Mouse (Mus musculus): Measurements from ENCODE around the gene 2900011O08Rik.
"Not testable (repeated sequence)": the region's sequence is repeated elsewhere in the genome, so short reads cannot be mapped to it uniquely, and the experiment has no call there.

The 2900011O08Rik gene

DNA sequence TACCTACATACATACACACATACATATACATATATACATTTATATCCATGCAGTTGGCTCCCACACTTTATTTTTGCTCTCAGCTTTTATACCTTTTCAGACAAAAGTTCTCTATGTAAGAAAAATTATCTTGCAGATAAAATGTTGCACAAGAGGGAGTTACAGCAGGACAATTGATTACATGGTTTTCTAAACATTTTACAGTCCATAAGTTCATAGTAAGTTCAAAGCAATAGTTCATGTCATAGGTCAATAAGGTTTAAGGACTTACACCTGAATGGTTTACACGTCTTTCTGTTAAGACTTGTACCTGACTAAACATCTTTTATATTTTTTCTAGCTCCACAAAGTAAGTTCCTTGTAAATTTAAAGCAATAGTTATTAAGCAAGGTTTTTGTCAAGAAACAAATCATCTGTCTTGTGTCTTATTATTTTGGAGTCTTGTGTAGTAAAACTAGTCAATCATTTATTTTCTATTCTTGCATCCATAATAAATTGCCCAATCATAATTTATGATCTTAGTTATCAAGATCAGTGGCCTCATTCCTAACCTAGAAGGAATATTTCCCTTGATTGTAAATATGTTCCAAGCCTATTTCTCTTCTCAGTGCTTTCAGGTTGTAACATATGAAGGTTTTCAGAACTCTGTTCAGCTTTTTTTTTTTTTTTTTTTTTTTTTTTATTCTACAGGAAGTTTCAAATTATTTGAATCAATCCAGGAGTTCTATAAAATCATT lies 72.9 kb downstream of the 2900011O08Rik start:
- DNase-seq (ENCODE audit: extremely low spot score, low read depth, low spot score), result no peak

DNA sequence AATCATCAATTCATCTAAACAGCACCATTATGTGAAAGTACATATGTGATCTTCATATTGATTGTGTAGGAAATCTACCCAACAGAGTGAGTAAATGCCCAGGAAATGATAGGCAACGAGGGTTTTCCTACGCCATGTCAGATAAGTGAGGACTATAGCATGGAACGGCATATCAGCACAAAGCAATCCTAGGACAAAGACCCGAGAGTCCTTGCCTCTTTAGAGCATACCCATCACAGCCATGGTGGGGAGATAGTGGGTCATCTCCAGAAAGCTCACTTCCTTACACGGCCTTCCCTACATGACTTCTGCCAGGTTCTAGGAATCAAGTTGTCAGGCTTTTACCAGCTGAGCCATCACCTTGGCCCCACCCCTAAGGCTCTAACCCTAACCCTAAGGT lies 73.5 kb downstream of the 2900011O08Rik start:
- DNase-seq (ENCODE audit: extremely low spot score, low read depth, low spot score), result no peak

DNA sequence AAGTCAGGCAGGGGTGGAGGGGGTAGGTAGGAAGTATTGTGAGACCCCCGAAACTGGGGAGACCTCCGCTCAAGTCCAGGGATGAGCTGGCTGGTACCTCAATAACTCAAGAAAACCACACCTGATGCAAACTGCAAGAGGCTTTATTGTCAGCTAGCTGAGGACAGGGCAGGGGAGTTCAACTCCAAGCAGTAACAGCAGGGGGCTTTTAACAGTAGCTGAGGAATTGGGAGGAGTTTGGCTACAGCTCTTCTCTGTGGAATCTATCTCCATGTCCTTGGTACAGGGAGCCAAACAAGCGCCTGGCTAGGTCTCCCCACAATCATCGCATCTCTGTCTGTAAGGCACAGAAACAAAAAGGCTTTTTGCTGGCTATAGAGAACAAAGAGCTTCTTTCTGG lies 80.2 kb downstream of the 2900011O08Rik start:
- DNase-seq (ENCODE audit: extremely low spot score, low read depth, low spot score), result not testable (repeated sequence)

DNA sequence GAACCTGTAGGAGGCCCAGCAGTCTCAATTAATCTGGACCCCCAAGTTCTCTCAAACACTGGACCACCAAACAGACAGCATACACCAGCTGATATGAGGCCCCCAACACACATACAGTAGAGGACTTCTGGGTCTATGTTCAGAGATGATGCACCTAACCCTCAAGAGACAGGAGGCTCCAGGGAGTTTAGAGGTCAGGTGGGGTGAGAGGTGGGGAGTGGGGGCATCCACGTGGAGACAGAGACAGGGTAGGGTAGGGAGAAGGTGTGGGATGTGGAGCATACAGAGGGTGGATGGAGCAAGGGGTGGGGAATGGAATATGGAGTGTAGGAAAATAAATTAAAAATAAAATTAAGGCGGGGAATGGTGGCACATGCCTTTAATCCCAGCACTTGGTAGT lies 82.3 kb downstream of the 2900011O08Rik start:
- DNase-seq (ENCODE audit: extremely low spot score, low read depth, low spot score), result not testable (repeated sequence)

DNA sequence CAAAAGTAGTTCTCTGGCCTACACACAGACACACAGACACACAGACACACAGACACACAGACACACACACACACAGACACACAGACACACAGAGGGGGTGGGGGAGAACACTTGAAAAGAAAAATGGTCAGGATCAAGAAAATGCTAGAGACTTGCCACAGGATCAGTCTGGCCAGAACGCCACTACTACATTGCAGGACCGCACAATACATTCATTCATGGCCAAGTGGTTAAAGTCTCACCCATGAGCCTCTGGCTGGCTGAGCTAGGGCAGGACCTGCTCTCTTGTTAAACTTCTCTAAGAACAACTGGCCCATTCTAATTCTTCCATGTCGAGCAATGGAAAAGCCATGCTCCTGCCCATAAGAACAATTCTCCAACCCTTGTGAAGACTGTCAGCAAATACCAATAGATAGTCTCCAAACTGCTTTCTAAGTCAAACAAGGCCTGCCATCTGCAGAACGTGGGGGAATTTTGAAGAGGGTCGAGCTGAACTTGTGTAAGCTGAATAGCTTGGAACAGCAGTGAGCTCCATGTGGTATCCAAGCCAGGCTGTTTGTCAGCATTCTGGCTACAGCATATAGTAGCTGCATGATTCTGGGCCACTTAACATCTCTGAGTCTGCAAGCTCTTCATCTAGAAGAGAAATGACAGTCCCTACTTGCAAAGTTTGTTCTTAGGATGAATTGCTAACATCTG lies 84.2 kb downstream of the 2900011O08Rik start:
- DNase-seq (ENCODE audit: extremely low spot score, low read depth, low spot score), result no peak

DNA sequence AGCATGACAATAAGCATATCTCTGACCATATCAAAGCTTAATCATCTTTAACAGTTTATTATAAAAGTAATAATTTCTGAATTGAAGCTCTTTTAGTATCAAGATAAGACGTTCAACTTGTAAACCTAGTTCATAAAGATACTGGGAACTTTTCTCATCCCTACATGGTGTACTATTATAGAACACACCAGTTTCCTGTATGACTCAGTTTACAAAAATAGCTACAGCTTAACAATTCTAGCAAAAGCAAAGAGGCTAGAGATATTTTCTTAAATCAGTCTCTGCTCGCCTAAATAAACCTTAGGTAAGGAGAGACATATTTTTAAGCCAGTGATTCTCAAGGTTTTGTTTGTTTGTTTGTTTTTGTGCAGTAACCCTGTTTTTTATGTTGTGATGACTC lies 96.5 kb downstream of the 2900011O08Rik start:
- no peak for DNase-seq (ENCODE audit: extremely low spot score, low read depth, low spot score)

DNA sequence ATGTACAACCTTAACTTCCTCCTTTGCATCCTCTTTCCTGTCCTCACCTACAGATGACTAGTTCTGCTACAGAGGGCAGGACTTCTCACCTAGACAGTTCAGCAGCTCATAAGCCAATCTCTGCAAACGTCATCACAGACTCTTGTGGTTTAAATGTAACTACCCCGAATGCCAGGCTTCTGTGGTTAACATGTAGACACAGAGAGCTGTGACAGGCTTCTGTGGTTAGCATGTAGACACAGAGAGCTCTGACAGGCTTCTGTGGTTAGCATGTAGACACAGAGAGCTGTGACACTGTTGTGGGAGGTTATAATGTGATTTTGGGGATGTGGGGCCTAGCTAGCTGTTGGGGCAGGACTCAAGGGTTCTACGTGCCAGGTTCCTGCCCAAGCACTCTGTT lies 101.8 kb downstream of the 2900011O08Rik start:
- DNase-seq (ENCODE audit: extremely low spot score, low read depth, low spot score), result no peak

DNA sequence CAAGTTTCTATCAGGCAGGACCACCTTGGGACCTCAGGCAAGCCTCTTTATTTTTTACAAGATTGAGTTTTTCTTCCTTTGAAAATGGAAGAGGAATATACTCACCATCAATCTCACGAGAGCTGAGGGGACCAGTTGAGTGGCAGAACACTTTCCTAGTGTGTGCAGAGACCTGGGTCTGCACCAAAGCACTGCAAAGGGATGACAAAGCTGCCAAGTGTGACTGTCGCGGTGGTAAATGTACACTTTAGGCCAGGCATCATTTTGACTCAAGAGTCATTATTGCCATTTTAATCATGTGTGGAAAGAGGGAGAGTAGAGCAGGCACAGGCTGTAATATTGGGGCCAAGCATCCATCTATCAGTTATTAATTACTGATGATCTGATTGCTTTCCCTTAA lies 102.9 kb downstream of the 2900011O08Rik start:
- no peak for DNase-seq (ENCODE audit: extremely low spot score, low read depth, low spot score)

DNA sequence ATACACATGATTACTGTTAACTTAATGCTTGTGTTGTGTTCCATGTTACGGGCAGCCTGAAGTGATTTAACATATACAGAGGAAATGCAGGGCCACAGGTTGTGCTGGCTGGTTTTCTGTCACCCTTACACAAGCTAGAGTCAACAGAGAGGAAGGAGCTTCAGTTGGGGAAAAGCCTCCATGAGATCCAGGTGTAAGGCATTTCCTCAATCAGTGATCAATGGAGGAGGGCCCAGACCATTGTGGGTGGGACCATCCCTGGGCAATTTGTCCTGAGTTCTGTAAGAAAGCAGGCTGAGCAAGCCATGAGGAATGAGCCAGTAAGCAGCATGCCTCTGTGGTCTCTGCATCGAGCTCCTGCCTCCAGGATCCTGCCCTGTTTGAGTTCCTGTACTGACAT lies 105.4 kb downstream of the 2900011O08Rik start:
- no peak for DNase-seq (ENCODE audit: extremely low spot score, low read depth, low spot score)

DNA sequence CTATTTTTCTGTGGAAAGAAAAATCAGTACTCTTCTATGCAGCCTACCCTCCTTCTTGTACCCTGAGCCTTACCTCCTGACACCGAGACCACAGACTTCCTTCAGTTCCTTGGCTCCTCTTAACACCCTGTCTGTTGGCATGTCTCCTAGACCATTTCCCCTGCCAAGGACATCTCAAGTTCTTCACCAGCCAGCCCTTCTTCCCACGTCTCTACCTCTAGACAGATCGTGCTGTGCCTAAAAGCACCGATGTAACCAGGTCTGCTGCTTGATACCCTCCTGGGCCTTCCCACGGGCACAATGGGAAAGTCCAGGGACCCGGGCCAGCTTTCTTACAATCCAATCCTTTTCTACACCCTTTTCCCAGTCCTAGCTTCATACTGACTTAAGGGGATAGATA lies 119.5 kb downstream of the 2900011O08Rik start:
- DNase-seq (ENCODE audit: extremely low spot score, low read depth, low spot score), result no peak

DNA sequence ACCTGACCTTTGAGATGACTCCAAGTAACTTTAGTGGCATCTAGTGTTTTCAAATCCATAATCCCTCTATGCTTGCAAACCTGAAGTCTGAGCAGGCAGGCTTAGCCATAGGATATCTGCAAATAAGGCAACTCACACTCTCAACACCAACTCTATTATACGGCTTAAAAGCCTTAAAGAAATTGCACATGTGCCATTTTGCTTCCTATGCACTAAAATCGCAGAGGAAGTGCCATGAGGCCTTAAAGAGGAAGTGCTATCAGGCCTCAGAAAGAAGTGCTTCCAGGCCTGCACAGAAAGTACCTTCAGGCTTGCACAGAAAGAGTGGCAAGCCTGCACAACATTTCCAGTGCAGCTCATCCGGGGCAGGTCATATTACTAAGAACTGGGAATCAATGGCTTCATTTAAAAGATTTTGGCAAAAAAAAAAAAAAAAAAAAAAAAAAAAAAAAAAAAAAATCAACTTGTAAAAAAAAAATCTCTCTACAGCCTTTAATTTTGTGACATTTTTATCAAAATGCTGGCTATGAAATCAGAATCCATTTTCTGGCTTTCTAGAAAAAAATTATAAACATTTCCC lies 123.3 kb downstream of the 2900011O08Rik start:
- no peak for DNase-seq (ENCODE audit: extremely low spot score, low read depth, low spot score)

DNA sequence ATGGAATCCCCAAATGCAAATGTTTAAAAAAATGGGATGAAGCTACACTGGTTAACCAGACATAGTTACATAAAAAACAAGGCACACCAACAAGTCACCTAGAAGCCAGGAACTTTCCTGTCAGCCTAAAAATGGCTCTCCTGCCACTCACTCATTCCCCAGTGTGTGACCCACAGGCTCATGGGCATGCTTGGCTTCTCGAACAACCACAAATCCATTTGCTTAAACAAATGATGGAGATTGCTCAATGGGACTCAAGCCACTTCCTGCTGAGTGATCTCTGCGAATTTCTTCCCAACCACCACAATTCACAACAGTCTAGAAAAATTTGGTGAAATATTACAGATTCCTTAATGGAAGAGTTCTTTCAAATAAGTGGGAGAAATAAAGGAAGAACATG lies 124.5 kb downstream of the 2900011O08Rik start:
- DNase-seq (ENCODE audit: extremely low spot score, low read depth, low spot score), result no peak

DNA sequence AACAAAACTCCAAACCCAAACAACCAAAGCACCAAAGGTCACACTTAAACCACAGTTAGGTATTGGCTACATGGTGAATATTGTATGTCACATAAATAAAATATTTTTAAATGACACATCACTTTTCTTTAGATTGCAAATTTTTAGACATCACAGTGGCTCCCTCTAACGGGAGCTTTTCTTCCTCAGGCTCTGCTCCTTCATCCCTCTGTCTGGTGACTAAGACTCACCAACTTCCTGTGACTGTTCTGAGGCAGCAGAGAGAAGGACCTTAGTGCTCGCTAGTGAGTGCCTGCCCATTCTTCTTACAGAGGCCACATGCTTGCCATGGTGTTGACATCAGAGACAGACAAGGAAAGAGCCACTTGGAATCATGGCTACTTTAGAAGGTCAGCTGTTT lies 125.7 kb downstream of the 2900011O08Rik start:
- no peak for DNase-seq (ENCODE audit: extremely low spot score, low read depth, low spot score)

DNA sequence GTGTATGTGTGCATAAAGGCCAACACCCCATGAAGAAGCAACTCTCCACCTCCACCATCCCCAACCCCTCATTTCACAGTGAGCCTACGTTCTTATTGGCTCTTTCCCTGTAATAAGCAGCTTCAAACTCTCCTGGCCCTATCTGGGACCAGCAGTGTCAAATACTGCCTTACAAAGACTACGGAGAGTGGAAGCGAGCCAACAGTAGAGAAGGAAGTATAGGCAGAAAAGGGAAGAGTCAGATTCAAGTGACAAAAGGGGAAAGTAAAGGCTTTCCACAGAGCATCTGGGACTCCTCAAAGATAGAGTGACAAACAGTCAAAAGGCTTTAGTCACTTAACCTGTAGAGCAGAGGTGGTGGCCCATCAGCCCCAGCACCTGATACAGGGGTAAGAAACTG lies 126.3 kb downstream of the 2900011O08Rik start:
- DNase-seq (ENCODE audit: extremely low spot score, low read depth, low spot score), result no peak

DNA sequence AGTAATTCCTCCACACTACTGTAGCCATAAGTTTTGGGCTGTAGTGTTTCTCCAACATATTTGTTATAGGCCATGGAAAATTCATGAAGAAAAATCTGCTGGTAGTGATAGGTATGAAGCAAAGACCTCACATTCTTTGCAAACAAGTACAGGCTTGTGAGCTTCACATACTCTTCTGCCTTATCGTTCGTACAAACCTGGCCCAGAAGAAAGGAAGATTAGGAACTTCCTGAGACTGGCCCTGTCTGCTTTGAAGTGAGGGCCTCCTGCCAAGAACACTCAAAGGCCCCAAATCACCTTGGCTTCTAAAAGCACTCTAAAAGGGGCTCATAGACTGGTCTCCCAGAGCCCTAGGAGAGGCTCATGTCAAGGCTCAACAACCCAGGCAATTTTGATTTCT lies 130.9 kb downstream of the 2900011O08Rik start:
- no peak for DNase-seq (ENCODE audit: extremely low spot score, low read depth, low spot score)

DNA sequence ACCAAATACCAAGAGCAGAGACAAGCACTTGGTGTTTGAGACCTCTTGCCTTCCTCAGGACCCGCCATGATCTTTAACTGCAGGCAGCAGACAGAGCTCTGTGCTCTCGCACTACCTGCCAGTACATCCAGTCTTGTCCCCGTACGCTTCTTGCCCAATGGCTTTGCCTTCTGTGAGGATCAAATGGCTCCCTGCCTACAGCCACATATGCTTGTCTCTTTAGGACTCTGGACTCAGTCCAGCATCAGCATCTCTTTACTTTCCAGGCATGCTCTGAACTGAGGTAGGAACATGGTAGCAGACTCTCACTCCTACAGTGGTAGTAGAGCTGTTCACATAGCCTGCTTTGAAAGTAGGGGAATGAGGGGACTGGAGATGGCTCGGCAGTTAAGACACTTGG lies 134.5 kb downstream of the 2900011O08Rik start:
- DNase-seq (ENCODE audit: extremely low spot score, low read depth, low spot score), result no peak

DNA sequence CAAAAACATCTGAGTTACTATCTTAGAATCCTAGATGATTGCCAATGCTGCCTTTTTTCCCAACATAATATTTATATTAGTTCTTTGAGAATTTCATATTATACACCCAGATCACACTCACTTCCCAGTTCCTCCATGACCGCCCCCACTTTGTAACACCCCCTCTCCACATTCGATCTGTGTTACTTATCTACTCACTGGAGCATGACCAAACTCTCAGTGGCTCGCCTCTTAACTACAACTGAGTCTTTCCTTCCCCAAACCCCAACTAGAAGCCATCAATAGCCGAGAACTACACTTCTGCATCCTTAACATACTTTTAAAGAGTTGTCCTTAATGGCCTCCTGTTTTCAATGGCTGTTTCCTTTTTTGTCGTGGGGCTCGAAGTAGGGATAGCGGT lies 135.2 kb downstream of the 2900011O08Rik start:
- no peak for DNase-seq (ENCODE audit: extremely low spot score, low read depth, low spot score)

DNA sequence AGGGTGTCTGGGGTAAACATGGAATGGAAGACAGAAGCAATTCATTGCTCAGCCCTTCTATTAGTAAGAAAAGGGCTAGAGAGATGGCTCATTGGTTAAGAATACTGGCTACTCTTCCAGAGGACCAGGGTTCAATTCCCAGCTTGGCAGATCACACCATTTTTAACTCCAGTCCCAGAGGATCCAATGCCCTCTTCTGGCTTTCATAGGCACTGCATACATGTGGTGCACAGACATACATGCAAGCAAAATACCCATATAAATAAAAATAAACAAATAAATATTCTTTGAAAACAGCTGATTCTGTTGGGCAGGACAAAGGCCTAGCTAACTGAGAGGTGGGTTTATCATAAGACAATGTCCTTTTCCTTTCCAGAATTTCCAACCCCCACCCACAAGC lies 136.2 kb downstream of the 2900011O08Rik start:
- DNase-seq (ENCODE audit: extremely low spot score, low read depth, low spot score), result no peak

DNA sequence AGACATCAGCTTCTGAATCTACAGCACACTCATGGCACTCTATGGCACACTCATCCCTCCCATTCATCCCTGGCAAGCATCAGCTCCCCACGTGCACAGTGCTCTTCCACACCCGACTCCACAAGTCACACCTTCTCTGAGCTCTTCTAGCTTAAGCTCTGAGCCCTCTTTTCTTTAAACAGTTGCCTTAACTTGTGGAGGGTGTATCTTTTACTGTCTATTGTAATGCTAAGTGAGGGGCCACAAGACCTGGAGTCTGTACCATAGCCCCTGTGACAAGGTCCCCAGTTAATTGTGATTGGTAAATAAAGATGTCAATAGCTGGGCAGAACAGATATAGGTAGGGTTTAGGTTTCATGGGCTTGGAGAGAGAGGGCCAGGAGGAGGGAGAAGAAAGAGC lies 137.5 kb downstream of the 2900011O08Rik start:
- DNase-seq (ENCODE audit: extremely low spot score, low read depth, low spot score), result no peak

DNA sequence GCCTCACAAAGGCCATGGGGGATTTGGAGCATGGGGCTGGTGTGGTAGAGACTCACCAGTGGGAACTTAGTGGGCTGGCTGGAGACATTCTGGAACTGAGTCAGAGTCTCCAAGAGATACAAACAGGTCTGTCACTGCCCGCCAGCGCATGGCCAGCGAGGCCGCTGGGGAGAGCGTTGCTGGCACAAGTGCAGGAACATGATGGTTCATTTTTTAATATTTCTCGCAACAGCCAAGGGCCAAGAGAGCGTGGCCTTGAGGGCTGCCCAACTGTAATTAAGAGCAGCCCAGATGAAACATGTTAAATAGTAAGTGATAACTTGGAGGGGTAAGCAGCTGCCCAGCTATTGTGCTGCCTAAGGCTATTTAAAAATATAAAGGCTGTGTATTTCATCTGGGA lies 138.3 kb downstream of the 2900011O08Rik start:
- no peak for DNase-seq (ENCODE audit: extremely low spot score, low read depth, low spot score)

DNA sequence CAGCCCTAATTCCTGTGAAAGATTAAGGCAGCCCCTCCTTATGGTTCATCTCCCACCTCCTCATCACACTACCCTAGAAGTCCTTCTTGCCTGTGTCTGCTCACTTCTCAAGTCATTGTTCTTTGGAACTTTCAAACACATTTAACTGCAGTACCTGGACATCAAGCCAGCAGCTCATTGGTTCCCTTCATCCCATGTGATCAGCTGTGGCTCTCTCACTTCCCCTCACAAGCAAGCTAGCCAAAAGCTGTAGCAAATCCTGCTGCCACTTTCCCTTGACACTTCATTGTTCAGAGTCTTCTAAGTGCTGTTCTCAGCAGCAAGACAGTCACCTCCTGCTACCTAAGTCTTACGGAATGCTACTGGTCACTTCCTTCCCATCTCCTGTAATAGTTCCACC lies 138.8 kb downstream of the 2900011O08Rik start:
- no peak for DNase-seq (ENCODE audit: extremely low spot score, low read depth, low spot score)

DNA sequence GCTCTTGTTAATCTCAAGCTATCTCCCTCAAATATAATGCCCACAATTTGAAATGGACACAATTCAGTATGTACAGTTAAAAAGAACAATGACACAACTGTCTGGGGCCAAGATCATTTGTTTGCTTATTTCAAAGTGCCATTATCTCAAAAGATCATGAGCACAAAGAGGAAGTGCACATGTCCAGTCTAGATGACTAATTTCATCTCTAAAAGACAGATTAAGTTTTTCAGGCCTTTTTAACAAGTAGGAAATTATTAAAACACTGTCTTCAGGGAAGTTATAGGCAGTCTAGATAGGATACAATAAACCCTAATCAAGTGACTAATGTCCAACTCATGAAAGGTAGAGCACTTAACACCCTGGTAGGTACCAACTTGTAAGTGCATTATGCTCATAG lies 142.6 kb downstream of the 2900011O08Rik start:
- no peak for DNase-seq (ENCODE audit: extremely low spot score, low read depth, low spot score)

Measured in hindlimb bud, embryonic 11.5 days (tissue).